Mouse (Mus musculus): ENCODE measurements around the gene Itgb2. TPM values are rescaled to one million over a fixed set of nuclear protein-coding genes. Genes with fewer than 3 reads are reported as not detected.

Itgb2 gene
- 0.59 and 0.67 TPM in 2 replicates for polyA plus RNA-seq (2015; fragmentation: Nextera tagmentation; extraction: Ambion mirVana)

DNA sequence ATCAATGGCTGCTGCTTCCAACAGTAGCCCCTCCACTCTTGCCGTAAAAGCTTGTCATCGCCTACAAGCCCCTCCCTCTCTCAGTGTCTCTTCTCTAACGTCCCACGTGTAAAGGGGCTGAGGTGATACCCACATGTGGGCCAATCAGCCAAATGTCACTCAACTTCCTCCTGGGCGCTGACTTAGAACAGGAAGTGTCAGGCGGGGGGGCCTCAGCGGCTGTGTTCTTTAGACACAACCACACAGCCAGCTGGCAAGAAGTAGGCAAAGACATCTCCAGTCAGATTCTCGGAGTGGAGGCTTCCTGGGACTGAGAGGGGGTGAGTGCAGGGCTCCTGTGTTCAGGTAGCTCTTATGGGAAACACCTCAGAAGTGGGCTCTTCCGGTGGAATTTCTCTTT, at the start of gene Itgb2:
Gene Itgb2 (plus strand): TSS at position 113 of the 400 bp plus-strand sequence.
- Histone ChIP-seq H3K4me2 (ENCODE audit: low read length) (no peak within 1 kb of the TSS), H3K9me3 (replicated peaks; ENCODE audit: control insufficient read depth, low read length, poor library complexity, severe bottlenecking) (no peaks in the 10 kb centered on the region)
- ATAC-seq: no peak

DNA sequence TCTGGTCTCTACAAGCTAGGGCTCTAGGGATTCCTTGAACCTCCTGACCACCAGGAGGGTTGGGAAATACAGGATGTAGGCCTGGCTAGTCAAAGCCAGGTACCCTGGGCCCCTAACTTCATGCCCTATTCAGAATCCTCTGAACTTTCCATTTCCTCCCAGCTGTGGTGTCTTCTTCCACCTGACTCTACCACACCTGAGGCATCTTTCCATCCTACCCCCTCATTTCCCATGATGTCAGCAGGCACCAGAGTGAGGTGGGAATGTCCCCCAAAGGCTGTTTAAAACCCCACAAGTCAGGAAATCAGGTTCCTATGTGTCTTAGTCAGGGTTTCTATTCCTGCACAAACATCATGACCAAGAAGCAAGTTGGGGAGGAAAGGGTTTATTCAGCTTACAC, 48.2 kb upstream of the Itgb2 start:
- H3K36me3 ChIP-seq (ENCODE audit: control insufficient read depth, insufficient read depth, low read length): no peaks in the 10 kb centered on the region
- no peaks in the 10 kb centered on the region for H3K9me3 ChIP-seq (replicated peaks; ENCODE audit: control insufficient read depth, low read length, poor library complexity, severe bottlenecking)
- H3K27me3 ChIP-seq (ENCODE audit: control insufficient read depth, insufficient read depth, low read depth, low read length): no peaks in the 10 kb centered on the region
- H3K4me3 ChIP-seq (ENCODE audit: low read depth, low read length): no peak overlapping the region
- ATAC-seq: no peak
- no peak overlapping the region for H3K4me2 ChIP-seq (ENCODE audit: low read length)
- no peaks in the 10 kb centered on the region for H3K4me1 ChIP-seq (ENCODE audit: control insufficient read depth, insufficient read depth, low read length)
- H3K9ac ChIP-seq (ENCODE audit: low read depth, low read length): no peak overlapping the region
- H3K27ac ChIP-seq (ENCODE audit: low read length): no peak overlapping the region

More for the DNA sequence above, at the start of gene Itgb2:
- Histone ChIP-seq H3K27me3 (ENCODE audit: control insufficient read depth, insufficient read depth, low read depth, low read length) (no peaks in the 10 kb centered on the region), H3K27ac (ENCODE audit: low read length) (no peak within 1 kb of the TSS), H3K9ac (ENCODE audit: low read depth, low read length) (no peak within 1 kb of the TSS), H3K4me1 (ENCODE audit: control insufficient read depth, insufficient read depth, low read length) (no peaks in the 10 kb centered on the region), H3K4me3 (ENCODE audit: low read depth, low read length) (no peak within 1 kb of the TSS), H3K36me3 (ENCODE audit: control insufficient read depth, insufficient read depth, low read length) (no peaks in the 10 kb centered on the region)
- WGBS: 75% methylated on average over 9 of the region's 9 CpGs

DNA sequence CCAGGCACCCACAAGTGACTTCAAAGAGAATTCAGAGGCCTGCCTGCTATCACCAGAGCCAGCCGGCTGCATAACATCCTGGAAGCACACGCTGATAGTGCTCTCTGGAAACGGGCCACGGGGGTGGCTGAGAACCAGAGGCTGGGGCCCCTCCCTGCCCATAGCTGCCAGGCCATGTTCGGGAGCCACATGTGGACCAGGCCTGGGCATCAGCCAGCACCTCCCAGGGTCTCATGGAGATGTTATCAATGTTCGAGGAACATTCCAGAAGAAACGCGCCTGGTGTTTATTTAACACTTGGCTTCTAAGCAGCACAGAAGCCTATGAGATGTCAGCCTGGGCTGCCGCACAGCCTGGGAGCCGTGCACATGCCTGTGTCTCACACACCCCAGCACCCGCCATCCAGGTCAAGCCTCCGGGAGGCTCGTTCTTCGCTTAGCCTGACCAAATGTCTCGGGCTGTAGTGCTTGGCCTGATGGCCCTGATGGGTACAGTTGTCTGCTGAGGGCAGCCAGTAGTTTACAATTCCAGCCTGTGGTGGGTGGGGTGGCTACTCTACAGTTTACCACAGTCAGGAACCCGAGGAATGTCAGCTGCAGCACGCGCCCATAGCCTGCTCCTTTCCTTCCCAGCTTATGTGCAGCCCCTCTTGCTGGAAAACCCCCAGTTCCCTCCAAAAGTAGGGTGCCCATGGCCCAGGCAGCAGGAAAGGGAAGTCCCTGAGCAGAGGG, 45.7 kb upstream of the Itgb2 start:
- H3K4me3 ChIP-seq (ENCODE audit: low read depth, low read length): no peak overlapping the region
- no peaks in the 10 kb centered on the region for H3K9me3 ChIP-seq (replicated peaks; ENCODE audit: control insufficient read depth, low read length, poor library complexity, severe bottlenecking)
- H3K4me2 ChIP-seq (ENCODE audit: low read length): no peak overlapping the region
- H3K9ac ChIP-seq (ENCODE audit: low read depth, low read length): no peak overlapping the region
- no peak overlapping the region for H3K27ac ChIP-seq (ENCODE audit: low read length)
- no peaks in the 10 kb centered on the region for H3K4me1 ChIP-seq (ENCODE audit: control insufficient read depth, insufficient read depth, low read length)
- H3K27me3 ChIP-seq (ENCODE audit: control insufficient read depth, insufficient read depth, low read depth, low read length): no peaks in the 10 kb centered on the region
- peaks cover 14% of the 10 kb centered on the region for H3K36me3 ChIP-seq (ENCODE audit: control insufficient read depth, insufficient read depth, low read length)
- 79% methylated on average over 18 of the region's 18 CpGs for WGBS
- ATAC-seq: no peak; the same call in 1 of the 2 replicates

DNA sequence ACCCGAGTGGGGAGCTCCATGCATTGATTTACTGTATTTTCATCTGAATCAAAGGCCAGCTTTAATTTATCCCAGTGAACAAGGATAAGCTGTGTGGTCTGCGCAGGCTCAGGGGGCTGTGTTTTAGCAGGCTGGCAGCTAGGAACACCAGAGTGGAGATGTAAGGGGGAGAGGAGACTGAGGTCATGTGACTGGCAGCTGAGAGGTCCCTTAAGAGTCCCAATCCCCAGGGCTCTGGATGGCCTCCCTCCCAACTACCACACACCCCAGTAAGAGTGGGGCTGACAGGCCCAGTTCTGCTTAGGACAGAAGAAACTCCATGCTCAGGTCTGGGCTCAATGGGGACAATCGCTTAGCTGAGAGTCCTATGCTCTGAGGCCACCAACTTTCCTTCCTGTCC, 44.3 kb upstream of the Itgb2 start:
- WGBS: 93% methylated on average over 3 of the region's 3 CpGs
- H3K27me3 ChIP-seq (ENCODE audit: control insufficient read depth, insufficient read depth, low read depth, low read length): no peaks in the 10 kb centered on the region
- H3K36me3 ChIP-seq (ENCODE audit: control insufficient read depth, insufficient read depth, low read length): peaks cover 18% of the 10 kb centered on the region
- no peak overlapping the region for H3K4me3 ChIP-seq (ENCODE audit: low read depth, low read length)
- no peak overlapping the region for H3K27ac ChIP-seq (ENCODE audit: low read length)
- no peak for ATAC-seq
- H3K4me1 ChIP-seq (ENCODE audit: control insufficient read depth, insufficient read depth, low read length): no peaks in the 10 kb centered on the region
- no peak overlapping the region for H3K4me2 ChIP-seq (ENCODE audit: low read length)
- no peak overlapping the region for H3K9ac ChIP-seq (ENCODE audit: low read depth, low read length)
- H3K9me3 ChIP-seq (replicated peaks; ENCODE audit: control insufficient read depth, low read length, poor library complexity, severe bottlenecking): no peaks in the 10 kb centered on the region

DNA sequence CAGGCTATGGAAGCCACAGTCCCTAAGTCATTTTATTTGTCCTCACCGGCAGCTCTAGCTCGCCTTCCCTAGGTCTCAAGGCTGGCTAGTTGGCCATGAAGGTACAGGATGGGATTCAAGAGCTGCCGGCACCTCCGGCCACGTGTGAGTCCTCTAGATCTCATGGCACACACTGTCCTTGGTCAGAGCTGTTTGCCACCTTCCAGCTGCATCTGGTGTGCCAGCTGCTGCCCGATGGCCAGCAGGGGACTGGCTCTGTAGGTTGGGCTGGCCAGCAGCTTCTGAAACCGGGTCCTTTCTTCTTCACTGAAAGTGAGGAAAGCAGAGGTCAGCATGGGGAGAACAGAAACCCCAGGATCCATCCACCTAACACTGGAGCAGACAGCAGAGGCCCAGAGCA, 41.9 kb upstream of the Itgb2 start:
- 96% methylated on average over 7 of the region's 7 CpGs for WGBS
- Histone ChIP-seq H3K4me2 (ENCODE audit: low read length) (no peak overlapping the region), H3K27ac (ENCODE audit: low read length) (no peak overlapping the region), H3K9me3 (replicated peaks; ENCODE audit: control insufficient read depth, low read length, poor library complexity, severe bottlenecking) (no peaks in the 10 kb centered on the region), H3K4me1 (ENCODE audit: control insufficient read depth, insufficient read depth, low read length) (no peaks in the 10 kb centered on the region), H3K36me3 (ENCODE audit: control insufficient read depth, insufficient read depth, low read length) (peaks cover 21% of the 10 kb centered on the region), H3K9ac (ENCODE audit: low read depth, low read length) (no peak overlapping the region), H3K4me3 (ENCODE audit: low read depth, low read length) (no peak overlapping the region), H3K27me3 (ENCODE audit: control insufficient read depth, insufficient read depth, low read depth, low read length) (no peaks in the 10 kb centered on the region)
- ATAC-seq: no peak

DNA sequence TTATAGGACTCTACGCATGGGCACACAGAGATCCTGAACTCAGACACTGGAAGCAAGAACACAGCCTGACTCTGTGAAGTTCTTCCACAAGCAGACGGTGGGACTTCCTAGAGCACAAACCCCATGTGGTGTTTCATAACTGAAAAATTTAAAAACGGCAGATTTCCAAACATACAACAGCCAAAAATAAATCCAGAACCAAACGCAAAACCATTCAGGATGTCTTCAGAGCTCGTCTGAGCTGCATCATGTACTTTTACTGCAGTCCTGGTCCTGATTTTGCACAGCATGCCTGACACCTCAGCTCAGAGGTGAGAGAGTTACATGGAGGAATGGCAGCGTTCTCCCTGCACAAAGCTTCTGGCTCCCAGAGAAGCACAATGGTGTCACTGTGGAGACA, 38.5 kb upstream of the Itgb2 start:
- no peaks in the 10 kb centered on the region for H3K4me1 ChIP-seq (ENCODE audit: control insufficient read depth, insufficient read depth, low read length)
- ATAC-seq: no peak
- no peak overlapping the region for H3K4me2 ChIP-seq (ENCODE audit: low read length)
- H3K4me3 ChIP-seq (ENCODE audit: low read depth, low read length): no peak overlapping the region
- peaks cover 23% of the 10 kb centered on the region for H3K36me3 ChIP-seq (ENCODE audit: control insufficient read depth, insufficient read depth, low read length)
- WGBS: 79% methylated on average over 6 of the region's 6 CpGs
- no peaks in the 10 kb centered on the region for H3K27me3 ChIP-seq (ENCODE audit: control insufficient read depth, insufficient read depth, low read depth, low read length)
- no peaks in the 10 kb centered on the region for H3K9me3 ChIP-seq (replicated peaks; ENCODE audit: control insufficient read depth, low read length, poor library complexity, severe bottlenecking)
- H3K27ac ChIP-seq (ENCODE audit: low read length): no peak overlapping the region
- no peak overlapping the region for H3K9ac ChIP-seq (ENCODE audit: low read depth, low read length)

DNA sequence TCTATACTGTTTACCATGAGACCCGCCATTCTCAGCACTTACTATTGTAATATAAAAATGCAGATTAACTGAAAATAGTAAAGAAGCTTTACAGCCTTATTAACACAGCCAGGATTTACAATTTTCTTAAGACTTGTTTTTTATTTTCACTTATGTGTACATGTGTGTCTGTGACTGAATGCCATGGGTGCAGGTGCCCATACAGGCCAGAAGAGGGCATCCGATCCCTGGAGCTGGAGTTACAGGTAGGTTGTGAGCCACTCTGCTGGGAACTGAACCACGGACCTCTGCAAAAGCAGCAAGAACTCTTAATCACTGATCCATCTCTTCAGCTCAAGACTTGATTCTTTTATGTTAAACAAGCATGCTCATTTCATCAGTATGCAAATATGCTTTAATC, 37.2 kb upstream of the Itgb2 start:
- peaks cover 17% of the 10 kb centered on the region for H3K36me3 ChIP-seq (ENCODE audit: control insufficient read depth, insufficient read depth, low read length)
- H3K27ac ChIP-seq (ENCODE audit: low read length): no peak overlapping the region
- WGBS: 96% methylated on average over 3 of the region's 3 CpGs
- H3K9ac ChIP-seq (ENCODE audit: low read depth, low read length): no peak overlapping the region
- no peaks in the 10 kb centered on the region for H3K4me1 ChIP-seq (ENCODE audit: control insufficient read depth, insufficient read depth, low read length)
- H3K4me3 ChIP-seq (ENCODE audit: low read depth, low read length): no peak overlapping the region
- no peaks in the 10 kb centered on the region for H3K27me3 ChIP-seq (ENCODE audit: control insufficient read depth, insufficient read depth, low read depth, low read length)
- no peaks in the 10 kb centered on the region for H3K9me3 ChIP-seq (replicated peaks; ENCODE audit: control insufficient read depth, low read length, poor library complexity, severe bottlenecking)
- H3K4me2 ChIP-seq (ENCODE audit: low read length): no peak overlapping the region
- no peak for ATAC-seq

DNA sequence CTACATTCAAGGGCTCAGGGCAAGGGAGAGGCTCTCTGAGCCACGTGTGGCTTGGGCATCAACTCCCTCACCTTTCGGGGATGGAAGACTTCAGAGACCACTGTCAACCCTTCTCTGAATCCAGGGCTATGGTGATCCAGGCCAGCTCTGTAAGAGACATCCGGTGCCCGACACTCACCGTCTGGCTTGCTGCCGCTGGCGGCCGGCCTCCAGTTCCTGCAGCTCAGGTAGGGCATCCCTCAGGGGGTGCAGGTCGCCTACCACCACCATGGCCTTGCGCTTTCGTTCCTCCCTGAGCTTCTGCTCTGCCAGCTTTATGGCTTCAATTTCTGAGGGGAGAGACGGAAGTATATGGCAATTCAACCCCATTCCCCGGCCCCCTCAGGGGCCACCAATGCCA, 32.9 kb upstream of the Itgb2 start:
- Histone ChIP-seq H3K4me1 (ENCODE audit: control insufficient read depth, insufficient read depth, low read length) (no peaks in the 10 kb centered on the region), H3K4me2 (ENCODE audit: low read length) (no peak overlapping the region), H3K27ac (ENCODE audit: low read length) (no peak overlapping the region), H3K9me3 (replicated peaks; ENCODE audit: control insufficient read depth, low read length, poor library complexity, severe bottlenecking) (no peaks in the 10 kb centered on the region), H3K4me3 (ENCODE audit: low read depth, low read length) (no peak overlapping the region), H3K27me3 (ENCODE audit: control insufficient read depth, insufficient read depth, low read depth, low read length) (no peaks in the 10 kb centered on the region), H3K9ac (ENCODE audit: low read depth, low read length) (no peak overlapping the region), H3K36me3 (ENCODE audit: control insufficient read depth, insufficient read depth, low read length) (peaks cover 5% of the 10 kb centered on the region; the same call in 1 of the 2 replicates)
- 98% methylated on average over 13 of the region's 13 CpGs for WGBS
- no peak for ATAC-seq

DNA sequence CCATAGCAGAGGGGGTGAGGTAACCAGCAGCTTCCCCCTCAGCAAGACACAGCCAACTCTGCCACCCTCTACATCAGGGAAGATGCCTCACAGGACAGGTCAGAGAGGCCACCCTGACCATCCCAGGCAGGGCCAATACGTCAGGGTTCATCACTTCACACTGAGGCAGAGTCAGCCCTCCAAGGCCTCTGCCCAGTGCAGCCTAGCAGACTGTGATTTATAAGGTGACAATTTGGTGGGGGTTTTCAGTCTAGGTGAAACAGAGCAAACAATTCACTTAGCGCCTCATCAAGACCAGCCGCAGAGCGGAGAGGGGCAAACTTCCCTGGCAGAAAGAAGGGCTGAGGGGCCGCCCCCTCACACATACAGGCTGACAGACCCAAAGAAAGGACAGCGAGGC, 31.8 kb upstream of the Itgb2 start:
- no peak for ATAC-seq

More for the DNA sequence above, 31.8 kb upstream of the Itgb2 start:
- H3K4me1 ChIP-seq (ENCODE audit: control insufficient read depth, insufficient read depth, low read length): no peaks in the 10 kb centered on the region
- H3K9me3 ChIP-seq (replicated peaks; ENCODE audit: control insufficient read depth, low read length, poor library complexity, severe bottlenecking): no peaks in the 10 kb centered on the region
- H3K4me3 ChIP-seq (ENCODE audit: low read depth, low read length): no peak overlapping the region
- no peaks in the 10 kb centered on the region for H3K27me3 ChIP-seq (ENCODE audit: control insufficient read depth, insufficient read depth, low read depth, low read length)
- WGBS: 93% methylated on average over 6 of the region's 6 CpGs
- H3K27ac ChIP-seq (ENCODE audit: low read length): no peak overlapping the region
- H3K4me2 ChIP-seq (ENCODE audit: low read length): no peak overlapping the region
- peaks cover 8% of the 10 kb centered on the region; the same call in 1 of the 2 replicates for H3K36me3 ChIP-seq (ENCODE audit: control insufficient read depth, insufficient read depth, low read length)
- no peak overlapping the region for H3K9ac ChIP-seq (ENCODE audit: low read depth, low read length)

Data from midbrain, embryonic 16.5 days (tissue).